Mouse (Mus musculus) B cell, adult 2 months (primary cell): ENCODE data around the gene Odr4.

Experiments
- DNase-seq, 2 experiments: peaks; one replicate each; pipeline ENCODE4 v3.0.0; 2022

The Odr4 gene

DNA sequence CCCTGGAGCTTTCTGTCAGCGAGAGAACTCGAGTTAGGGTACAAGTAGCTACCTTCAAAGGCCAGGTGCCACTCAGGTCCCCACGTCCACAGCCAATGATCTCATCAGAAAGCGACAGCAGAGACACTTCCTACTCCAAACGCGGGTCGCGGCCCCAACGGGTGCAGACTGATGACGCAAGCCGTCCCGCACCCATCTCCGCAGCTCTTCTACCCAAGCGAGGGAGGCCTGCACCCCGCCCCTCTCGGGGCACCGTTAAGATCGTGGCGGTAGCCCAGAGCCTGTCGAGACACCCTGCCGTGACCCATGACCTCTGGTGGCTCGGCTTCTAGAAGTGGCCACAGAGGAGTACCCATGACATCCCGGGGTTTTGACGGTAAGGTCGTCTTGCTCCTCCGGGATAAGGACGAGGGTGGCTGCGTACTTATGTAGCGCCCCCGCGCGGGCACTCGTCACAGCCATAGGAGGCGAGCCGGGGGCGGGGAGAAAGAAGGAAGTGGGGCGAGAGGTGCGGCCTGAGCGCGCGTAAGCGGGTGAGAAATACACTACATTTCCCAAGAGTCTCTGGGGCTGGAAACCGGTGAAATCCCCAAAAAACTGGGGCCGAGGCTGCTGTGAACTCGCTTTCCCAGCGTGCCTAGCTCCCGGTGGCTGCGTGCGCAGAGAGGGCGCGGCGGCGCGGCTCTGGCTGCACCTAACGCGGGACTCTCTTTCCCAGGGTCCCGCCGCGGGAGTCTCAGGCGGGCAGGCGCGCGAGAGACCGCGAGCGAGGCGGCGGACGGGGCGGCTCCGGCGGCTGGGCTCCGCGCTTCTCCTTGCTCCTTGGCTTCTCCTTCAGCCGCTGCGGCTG, at the start of gene Odr4, which contains the start of gene Tpr:
TSS of gene Odr4 (minus strand) at position 443 of the 850 bp plus-strand sequence.
TSS of gene Tpr (plus strand) at position 201 of the 850 bp plus-strand sequence.
- peak; percentile 98 for DNase-seq

DNA sequence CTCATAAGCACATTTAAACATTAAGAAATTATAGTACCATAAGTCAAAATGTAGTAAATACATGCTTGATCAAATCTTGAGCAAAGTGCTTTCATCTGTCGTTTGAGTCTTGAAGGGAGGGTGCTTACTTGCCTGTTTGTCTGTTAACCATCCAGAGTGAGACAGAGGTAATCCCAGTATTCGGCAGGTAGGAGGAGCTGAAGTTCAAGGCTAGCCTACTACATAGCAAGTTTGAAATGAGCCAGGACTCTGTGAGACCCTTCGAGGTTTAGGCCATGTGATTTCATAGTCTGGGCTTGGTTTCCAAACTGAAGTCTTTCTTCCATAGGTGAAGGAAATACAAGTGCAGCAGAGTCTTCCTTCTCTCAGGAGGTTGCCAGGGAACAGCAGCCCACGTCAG, 48.9 kb upstream of the Odr4 start:
- no peak for DNase-seq

DNA sequence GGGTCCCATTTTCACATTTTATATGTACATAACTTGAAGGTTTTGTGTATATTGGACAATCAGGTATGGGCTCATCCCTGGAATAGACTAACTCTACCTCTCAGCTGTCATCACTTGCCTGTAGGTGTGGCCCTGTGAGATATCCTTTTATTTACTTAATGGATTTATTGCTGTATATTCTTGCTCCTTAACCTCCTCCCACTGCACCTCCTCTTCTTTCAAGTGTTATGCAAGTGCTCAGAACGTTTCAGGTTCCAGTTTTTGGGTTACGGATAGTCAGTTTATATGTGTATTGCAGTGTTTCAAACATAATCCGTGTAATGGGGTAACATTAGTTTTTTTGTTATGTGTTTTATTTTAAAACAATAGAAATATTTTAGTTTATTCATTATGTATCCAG, 45.8 kb upstream of the Odr4 start:
- no peak for DNase-seq

DNA sequence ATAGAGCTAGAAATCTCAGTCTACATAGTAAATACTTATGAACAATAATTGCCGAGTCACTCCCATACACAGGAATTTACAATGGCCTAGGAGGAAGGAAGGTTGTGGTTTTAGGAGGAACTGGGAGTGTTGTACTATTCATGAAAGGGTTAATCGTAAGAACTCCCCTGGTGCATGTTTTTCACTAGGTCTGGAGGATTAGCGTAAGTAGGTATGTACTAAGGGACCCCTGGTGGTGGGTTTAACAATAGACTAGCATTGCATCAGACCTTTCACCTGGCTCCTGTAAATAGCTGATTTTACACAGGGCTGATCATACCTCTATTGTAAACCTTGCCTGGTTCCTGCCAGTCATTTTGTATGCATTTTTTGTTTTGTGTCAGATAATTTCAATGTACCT, 33.3 kb upstream of the Odr4 start:
- DNase-seq = no peak

DNA sequence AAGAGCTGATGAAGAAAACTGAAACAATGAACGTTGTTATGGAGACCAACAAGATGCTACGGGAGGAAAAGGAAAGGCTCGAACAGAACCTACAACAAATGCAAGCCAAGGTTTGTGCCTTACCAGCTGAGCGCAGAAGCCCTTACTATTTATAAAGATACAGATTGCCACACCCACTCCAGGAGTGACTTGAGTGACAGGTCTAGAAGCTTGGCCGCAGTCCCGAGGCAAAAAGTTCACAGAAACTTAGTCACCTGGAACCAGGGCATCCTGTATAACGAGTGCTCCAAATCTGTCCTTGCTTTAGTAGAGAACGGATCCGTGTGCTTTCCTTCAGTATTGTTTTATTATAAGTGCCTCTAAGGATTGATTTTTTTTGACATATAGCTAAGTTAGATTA, 32.8 kb upstream of the Odr4 start:
- DNase-seq = no peak

DNA sequence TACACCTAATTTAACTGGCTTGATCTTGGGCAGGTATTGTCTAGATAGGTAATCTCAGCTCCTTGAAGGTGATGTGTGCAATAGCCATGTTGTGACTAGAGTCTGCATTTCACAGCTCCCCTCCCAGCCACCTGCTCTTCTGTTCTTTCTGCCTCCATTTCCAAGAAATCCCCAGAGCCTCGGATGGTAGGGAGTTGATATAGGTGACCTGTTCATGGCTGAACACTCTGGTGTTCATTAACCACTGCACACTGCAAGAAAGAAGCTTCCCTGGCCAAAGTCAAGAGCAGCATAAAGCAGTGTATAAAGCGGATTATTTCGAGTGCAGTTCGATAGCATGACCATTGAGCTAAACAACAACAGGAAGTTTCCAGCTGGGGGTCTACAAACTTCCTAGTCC, 25.5 kb upstream of the Odr4 start:
- no peak for DNase-seq

DNA sequence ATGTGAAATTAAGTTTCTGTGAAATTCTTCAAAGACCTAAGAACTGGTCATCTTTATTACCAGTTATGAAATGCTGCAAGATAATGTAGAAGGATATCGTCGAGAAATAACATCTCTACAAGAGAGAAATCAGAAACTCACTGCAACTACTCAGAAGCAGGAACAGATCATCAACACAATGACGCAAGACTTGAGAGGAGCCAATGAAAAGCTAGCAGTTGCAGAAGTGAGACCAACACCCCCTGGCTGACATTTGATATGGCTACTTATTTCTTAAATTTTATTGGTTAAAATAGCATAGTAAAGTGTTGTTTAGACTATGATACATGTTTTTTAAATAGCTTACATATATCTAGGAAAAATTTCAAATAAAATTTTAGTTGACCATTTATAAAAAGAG, 23.1 kb upstream of the Odr4 start:
- no peak for DNase-seq

DNA sequence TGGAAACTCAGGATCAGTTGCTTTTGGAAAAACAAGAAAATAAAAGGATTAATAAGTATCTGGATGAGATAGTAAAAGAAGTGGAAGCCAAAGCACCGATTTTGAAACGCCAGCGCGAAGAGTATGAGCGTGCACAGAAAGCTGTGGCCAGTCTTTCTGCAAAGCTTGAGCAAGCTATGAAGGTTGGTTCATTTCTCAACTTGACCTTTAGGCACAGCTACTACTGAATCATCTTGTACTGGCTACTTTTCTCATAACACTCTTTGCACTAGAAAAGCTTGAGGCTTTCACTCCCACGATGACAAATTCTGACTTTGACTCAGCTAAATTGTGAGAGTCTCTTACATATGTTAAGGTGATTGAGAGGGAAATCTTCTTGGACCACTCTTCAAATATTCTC, 17.1 kb upstream of the Odr4 start:
- no peak for DNase-seq

DNA sequence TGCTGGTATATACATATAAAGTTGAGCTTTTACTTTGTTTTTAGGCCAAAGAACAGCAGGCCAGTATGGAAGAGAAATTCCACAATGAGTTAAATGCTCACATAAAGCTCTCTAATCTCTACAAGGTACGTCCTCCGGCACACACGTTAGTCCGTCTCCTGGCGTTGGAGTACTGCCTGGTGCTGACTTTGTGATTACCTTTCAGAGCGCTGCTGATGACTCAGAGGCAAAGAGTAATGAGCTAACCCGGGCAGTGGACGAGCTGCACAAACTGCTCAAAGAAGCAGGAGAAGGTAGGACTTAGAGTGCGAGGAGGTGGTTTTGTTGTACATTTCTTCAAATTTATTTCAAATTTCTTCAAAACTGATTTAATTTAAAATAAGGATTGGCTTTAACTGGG, 14.4 kb upstream of the Odr4 start:
- DNase-seq = no peak

DNA sequence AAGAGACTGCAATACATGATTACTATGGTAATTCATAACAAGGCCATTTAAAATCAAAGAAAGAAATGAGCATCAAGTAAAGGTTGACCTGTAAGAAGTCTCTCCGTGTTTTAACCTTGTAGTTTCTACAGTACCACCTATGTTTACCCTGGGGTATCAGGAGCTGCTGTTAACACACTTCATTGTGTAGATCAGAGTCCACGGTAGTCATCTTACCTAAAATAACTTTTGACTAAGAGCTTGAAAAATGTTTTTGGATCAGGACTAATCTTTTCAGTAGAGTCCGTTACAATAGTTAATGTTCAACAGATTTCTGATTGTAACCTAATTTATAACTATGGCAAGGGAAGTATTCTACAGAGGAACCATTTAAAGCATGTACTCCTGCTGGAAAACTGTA, 11.7 kb upstream of the Odr4 start:
- no peak for DNase-seq

DNA sequence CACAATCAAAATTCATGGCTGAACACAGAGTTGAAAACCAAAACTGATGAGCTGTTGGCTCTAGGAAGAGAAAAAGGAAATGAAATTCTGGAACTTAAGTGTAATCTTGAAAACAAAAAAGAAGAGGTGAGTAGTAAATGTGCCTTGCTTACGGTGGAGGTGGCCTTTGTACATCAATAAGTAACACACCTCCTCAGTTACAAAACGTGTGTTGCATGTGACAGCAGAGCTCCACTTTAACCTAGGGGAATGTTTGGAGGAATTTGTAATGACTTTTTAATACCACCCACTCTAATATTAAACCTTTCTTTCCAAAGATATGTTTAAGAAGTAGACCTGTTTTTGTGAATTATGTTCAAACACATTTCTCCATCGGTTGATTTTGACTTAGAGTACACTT, 11.0 kb upstream of the Odr4 start:
- DNase-seq = no peak

DNA sequence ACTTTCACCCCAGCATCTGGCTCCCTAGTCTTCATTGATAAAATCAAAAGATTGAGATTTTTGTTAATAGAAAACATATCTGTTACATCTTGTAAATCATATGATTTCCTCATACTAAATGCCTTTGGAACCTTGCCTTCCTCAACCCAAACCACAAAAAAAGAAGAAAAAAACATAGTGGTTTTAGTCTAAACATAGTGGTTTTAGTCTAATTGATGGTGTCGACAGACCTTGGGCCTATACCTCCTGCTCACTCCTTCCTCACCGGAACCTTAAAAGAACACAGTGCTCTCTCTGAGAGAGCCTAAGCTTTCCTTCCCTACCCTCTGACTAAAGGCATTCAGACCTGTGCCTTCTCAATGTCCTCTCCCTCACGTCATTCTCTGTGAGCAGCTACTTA, 3.1 kb upstream of the Odr4 start:
- DNase-seq = no peak

DNA sequence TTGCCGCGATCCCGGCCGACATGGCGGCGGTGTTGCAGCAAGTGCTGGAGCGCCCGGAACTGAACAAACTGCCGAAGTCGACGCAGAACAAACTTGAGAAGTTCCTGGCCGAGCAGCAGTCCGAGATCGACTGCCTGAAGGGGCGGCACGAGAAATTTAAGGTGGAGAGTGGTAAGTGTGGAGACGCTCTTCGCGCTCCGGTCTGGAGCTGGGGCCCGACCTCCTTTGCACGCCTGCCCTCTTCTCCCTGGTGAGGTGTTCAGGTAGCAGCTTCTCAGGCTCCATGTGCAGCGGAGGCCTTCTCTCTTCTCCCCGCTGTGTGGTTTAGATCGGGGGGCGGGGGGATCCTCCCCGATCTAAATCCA, 590 bp upstream of the Odr4 start:
- DNase-seq = no peak

DNA sequence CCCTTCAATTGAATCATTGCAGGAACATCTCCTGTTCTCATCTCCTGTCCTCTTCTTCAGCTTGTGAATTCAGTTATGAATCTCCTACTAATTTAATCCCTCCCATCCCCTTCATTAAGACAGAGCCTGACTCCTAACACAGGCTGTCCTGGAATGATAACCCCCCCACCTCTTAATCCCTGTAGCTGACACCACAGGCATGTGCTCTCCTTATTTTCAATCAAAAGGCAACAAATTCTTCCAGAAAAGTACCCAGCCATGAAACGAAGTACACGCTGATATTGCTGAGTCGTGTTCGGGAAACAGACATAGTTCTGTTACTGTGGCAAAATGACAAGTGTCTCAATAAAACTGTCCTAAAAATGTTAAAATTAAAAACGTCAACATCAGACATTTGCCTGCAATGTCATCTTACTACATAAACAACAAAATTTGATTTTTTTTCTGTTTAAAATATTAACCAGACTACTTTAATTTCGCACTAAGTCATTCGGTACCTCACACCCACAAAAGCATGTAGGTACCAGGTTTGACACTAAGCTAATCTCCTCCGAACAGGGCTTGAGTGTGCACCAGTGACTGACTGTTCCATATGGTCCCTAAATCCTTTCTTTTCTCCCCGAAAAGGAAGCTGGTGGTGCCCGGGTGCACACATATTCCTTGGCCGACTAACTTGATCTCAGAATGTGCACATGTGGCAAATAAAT, 796 bp downstream of the Odr4 start:
- DNase-seq = no peak

DNA sequence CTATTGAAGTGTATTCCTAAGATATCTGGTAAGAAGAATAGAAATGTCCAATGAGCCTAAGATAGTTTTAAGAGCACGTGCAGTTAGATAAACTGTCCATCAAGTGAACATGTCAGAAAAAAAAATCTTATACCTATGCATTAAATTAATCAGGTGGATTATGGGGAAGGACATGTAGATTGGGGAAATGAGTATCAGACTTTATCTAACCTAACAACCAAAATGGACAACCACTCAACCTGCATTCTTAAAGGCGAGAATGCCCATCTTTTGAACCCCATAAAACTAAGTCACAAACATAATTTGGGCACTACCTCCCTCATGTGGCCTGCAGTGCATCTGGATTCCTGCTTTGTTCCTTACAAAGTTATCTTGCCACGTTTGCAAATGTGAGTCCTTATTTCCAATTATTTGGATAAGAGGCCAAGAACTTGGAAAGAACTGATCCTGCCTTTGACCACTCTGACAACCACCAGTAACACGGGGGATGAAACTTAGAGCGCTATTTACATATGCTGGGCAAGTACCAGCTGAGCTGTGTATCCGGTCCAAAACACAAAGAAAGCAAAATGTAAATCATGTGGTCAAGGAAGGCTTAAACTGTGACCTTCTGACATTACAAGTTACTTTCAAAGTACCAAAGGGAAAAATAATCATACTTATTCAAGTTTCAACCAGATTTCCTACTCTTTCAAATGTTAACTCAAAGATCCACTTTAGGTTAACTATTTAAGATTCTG, 3.3 kb downstream of the Odr4 start:
- peak; percentile 40 to 45 for DNase-seq

DNA sequence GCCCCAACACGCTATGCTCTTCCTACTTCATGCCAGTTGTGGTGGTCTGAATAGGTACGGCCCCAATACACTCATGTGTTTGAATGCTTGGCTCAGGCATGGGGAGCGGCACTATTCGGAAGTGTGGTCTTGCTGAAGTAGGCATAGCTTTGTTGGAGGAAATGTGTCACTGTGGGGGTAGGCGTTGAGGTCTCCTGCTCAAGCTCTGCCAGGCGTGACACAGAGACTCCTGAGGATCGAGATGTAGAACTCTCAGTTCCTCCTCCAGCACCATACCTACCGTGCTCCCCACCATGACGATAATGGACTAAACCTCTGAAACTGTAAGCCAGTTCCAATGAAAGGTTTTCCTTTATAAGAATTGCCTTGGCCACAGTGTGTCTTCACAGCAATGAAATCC, 5.3 kb downstream of the Odr4 start:
- peak; percentile 70 to 76 for DNase-seq

DNA sequence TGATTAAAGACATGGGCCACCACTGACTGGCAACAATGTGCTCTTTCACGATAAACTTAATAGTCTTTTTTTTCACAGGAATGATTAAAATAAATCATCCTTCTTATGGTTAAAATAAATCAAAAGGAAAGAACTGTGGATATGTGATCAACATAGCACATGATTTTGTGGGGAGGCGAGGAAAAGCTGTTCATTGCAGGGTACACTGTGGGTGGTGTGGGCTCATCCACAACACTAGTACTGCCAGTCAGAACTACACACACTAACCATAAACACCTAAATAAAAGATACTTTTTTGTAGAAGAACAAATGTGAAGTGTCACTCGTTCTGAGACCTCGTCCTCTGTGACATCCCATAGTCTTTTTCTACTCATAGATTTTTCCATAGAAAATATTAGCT, 8.7 kb downstream of the Odr4 start:
- DNase-seq = no peak

DNA sequence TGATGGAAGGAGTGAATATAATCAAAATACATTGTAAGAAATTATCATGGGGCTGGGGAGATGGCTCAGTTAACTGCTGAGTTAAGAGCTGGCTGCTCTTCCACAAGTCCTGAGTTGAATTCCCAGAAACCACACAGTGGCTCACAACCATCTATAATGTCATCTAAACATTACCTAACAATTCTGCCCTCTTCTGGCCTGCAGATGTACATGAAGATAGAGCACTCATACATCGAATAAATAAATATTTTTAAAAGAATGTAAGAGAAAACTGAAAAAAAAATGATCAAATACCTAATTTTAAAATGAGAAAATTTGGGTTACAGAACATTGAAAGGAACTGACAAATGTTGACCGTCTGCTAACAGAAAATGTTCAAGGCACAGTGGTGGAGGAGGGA, 18.6 kb downstream of the Odr4 start:
- DNase-seq = no peak

DNA sequence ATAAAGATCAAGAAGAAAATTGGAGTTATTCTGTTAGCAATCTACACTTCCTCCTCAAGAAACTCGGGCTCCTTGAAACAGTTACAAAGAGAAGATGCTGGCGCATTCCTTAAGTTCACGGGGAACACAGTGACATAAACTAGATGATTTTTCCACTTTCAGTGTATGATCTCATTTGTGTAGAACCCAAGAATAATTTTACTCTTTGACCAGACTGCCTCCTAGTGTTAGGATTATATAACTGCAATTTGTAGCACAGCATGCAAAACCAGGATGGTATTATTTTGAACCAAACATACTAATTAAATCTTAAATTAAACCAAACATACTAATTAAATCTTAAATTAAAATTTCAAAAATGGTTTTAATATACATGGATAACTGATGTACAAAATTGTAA, 20.0 kb downstream of the Odr4 start:
- DNase-seq = peak in 1 of 2 experiments; percentile 2

DNA sequence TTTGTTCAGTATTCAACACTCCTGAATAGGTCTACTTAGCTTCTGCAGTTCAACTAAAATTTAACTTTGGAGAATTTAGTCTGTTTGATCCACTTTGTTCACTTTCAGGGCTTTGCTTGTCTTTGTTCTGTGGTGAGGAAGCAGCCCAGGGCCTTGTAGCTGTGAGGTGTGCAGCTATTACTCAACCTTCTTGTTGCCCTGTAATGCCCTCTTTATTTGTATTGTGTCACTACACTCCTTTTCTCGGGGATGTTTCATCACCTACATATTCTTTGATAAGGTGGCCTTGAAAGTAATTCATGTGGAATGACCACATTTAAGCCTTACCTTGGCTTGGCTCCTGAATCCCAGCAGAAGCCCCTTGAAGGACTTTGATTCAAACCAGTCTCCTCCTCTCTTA, 32.0 kb downstream of the Odr4 start:
- no peak for DNase-seq

DNA sequence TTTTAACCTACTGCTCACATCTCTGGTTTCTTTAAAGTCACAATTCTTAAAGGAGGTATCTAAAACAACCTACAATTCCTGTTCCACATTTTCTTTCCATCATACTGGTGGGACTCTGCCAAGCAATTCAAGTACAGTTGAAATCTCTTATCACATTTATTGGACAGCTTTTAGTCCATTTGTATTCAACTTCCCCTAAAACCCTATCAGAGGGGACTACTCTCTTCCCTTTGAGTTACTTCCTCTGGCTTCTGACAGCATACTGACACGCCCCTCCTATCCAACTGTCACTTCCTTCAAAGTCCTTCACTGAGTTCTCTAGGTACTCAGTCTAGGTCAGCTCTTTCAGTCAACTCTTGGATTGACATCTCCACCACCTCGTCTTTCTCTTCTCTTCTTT, 57.8 kb downstream of the Odr4 start:
- no peak for DNase-seq

DNA sequence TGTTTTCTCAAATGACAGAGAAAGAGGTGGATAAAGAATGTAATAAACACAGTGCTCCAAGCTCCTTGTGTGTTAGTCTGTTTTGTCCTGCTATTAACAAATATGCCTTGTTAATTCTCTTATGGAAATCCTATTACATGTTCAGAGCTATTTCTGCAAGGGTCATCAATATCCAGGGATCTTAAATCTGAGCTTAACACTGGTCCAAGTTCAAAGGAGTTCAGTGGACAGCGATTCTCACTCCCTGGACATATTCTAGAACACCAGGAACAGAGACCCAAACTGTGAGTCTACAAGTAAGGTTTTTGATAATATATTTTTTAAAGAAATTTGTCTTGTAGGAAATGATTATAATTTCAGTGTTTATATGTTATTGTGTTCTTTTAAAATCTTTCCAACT, 73.7 kb downstream of the Odr4 start, which contains the start of gene Pdc:
TSS of gene Pdc (plus strand) at position 213 of the 400 bp plus-strand sequence.
- DNase-seq = no peak
